Mouse (Mus musculus) olfactory bulb, adult 2 months (tissue): Measurements from ENCODE around the gene Snai3. TPM values are rescaled to one million over a fixed set of nuclear protein-coding genes. Genes with fewer than 3 reads are reported as not detected.

Source experiments
- H3K27ac ChIP-seq: fragments of 200-500 bp; 2 replicates; pipeline ENCODE4 v1.5.1; 2012; ENCODE audit warnings: low read depth, low read length; ENCODE audit not compliant: insufficient read depth
- H3K4me1 ChIP-seq: fragments of 200-500 bp; 2 replicates; pipeline ENCODE4 v1.6.1; 2012; ENCODE audit warnings: low read length; ENCODE audit not compliant: control insufficient read depth, insufficient read depth
- H3K4me3 ChIP-seq: fragments of 200-500 bp; 2 replicates; pipeline ENCODE4 v1.5.1; 2012; ENCODE audit warnings: mild to moderate bottlenecking, low read depth, low read length, moderate library complexity; ENCODE audit not compliant: insufficient read depth
- CTCF ChIP-seq: fragments of 200-500 bp; IDR thresholded peaks from 2 replicates; pipeline ENCODE4 v1.5.1; 2012; ENCODE audit warnings: low read depth, mild to moderate bottlenecking, low read length, moderate library complexity; ENCODE audit not compliant: insufficient read depth
- POLR2A ChIP-seq: fragments of 200-500 bp; IDR thresholded peaks from 2 replicates; pipeline ENCODE4 v1.6.1; 2012; ENCODE audit warnings: mild to moderate bottlenecking, low read depth, low read length, moderate library complexity; ENCODE audit not compliant: insufficient read depth
- WGBS: fragments of 180-500 bp; shearing (Covaris S2); methylation state at CpG from one replicate; pipeline ENCODE4 v1.1.7; 2018; 5-methylcytosine and 5-hydroxymethylcytosine counted together
- polyA plus RNA-seq: library from polyadenylated mRNA; stranded (reverse); fragments of >200 nt; gene quantifications from 2 replicates; pipeline ENCODE4 v1.2.4, GENCODE M21; 2012; ENCODE audit warnings: low replicate concordance; ENCODE audit not compliant: missing spikeins, insufficient read depth, insufficient read length

Snai3 gene
- polyA plus RNA-seq, 1 experiment = not detected

- Histone ChIP-seq H3K4me1 (no peaks in the 10 kb centered on the region), H3K27ac (no peak overlapping the region), H3K4me3 (no peak overlapping the region)
- TF ChIP-seq POLR2A (no peak), CTCF (no peak)
- 88% methylated on average over 7 of the region's 7 CpGs for WGBS
These were observed 52.9 kb downstream of the Snai3 start for GRCm38 (mm10) chr8:122407678-122408077.

GRCm38 (mm10) chr8:122405146-122405805 lies 55.3 kb downstream of the Snai3 start:
- no peak overlapping the region for H3K27ac ChIP-seq
- no peak overlapping the region for H3K4me3 ChIP-seq
- TF ChIP-seq POLR2A (no peak), CTCF (no peak)
- 93% methylated on average over 9 of the region's 9 CpGs for WGBS
- H3K4me1 ChIP-seq = no peaks in the 10 kb centered on the region

Other genes with a start within 250 kb of the Snai3 start
- not detected in 2 replicates for gene Zfpm1, start 178.6 kb downstream of the Snai3 start, polyA plus RNA-seq
- gene Trhr2, start 100.0 kb downstream of the Snai3 start, polyA plus RNA-seq = not detected in 2 replicates
- gene Zc3h18, start 84.1 kb downstream of the Snai3 start, polyA plus RNA-seq = not detected in 2 replicates
- gene Il17c, start 38.7 kb downstream of the Snai3 start, polyA plus RNA-seq = not detected in 2 replicates
- gene Cyba, start 27.8 kb downstream of the Snai3 start, polyA plus RNA-seq = not detected in 2 replicates
- not detected in 2 replicates for gene Mvd, start 17.3 kb downstream of the Snai3 start, polyA plus RNA-seq
- not detected in 2 replicates for gene Rnf166, start 15.3 kb upstream of the Snai3 start, polyA plus RNA-seq
- not detected in 2 replicates for gene Ctu2, start 15.4 kb upstream of the Snai3 start, polyA plus RNA-seq
- gene Piezo1, start 90.6 kb upstream of the Snai3 start, polyA plus RNA-seq = not detected in 2 replicates
- not detected in 2 replicates for gene Cdt1, start 107.3 kb upstream of the Snai3 start, polyA plus RNA-seq
- not detected in 2 replicates for gene Aprt, start 116.2 kb upstream of the Snai3 start, polyA plus RNA-seq
- gene Galns, start 150.7 kb upstream of the Snai3 start, polyA plus RNA-seq = not detected in 2 replicates
- gene Trappc2l, start 150.9 kb upstream of the Snai3 start, polyA plus RNA-seq = not detected in 2 replicates
- not detected in 2 replicates for gene Pabpn1l, start 162.0 kb upstream of the Snai3 start, polyA plus RNA-seq
- gene Cbfa2t3, start 238.4 kb upstream of the Snai3 start, polyA plus RNA-seq = not detected in 2 replicates